Mouse (Mus musculus): ENCODE data around the gene Cldn7. TPM values are rescaled to one million over a fixed set of nuclear protein-coding genes. Genes with fewer than 3 reads are reported as not detected.

Cldn7 gene
- polyA plus RNA-seq, 1 experiment from 2014 or later, result 7.5 TPM

DNA sequence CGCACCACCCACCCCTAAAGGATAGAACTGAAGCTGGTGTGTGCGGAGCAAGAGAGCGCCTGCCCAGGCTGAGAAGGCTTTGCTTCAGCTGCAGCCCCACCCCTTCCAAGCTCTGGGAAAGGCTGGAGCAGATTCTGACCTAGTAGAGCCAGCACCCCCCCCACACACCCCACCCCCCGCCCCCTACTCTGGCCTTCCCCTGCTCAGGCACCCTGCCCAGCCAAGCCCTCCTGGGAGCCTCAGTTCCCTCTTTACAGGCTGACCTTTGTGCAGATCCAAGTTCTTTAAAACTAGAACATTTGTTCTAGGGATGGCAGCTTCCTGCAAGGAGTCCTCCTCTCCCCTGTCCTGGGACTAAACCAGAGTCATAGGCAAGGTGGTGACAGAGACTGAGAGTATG, 27.2 kb upstream of the Cldn7 start:
- 33% methylated on average over 4 of the region's 4 CpGs for WGBS
- Histone ChIP-seq H3K36me3 (ENCODE audit: control insufficient read depth, insufficient read depth) (no peaks in the 10 kb centered on the region), H3K9ac (ENCODE audit: low read length) (peak overlapping the region; percentile 66), H3K4me2 (ENCODE audit: low read depth, low read length) (peak overlapping the region; percentile 100), H3K4me1 (ENCODE audit: control insufficient read depth, insufficient read depth, low read length) (peaks cover 33% of the 10 kb centered on the region), H3K27me3 (ENCODE audit: control insufficient read depth, insufficient read depth, low read length) (0 out of 2 replicates have a peak, but pooled peaks cover 6% of the 10 kb centered on the region), H3K9me3 (replicated peaks; ENCODE audit: control insufficient read depth, low read length) (no peaks in the 10 kb centered on the region), H3K4me3 (ENCODE audit: low read length) (no peak overlapping the region; the same call in 1 of the 2 replicates), H3K27ac (ENCODE audit: low read length) (peak overlapping the region; percentile 60)
- ATAC-seq (replicated peaks; ENCODE audit: extremely low read depth, insufficient read depth, low FRiP score), result no peak

DNA sequence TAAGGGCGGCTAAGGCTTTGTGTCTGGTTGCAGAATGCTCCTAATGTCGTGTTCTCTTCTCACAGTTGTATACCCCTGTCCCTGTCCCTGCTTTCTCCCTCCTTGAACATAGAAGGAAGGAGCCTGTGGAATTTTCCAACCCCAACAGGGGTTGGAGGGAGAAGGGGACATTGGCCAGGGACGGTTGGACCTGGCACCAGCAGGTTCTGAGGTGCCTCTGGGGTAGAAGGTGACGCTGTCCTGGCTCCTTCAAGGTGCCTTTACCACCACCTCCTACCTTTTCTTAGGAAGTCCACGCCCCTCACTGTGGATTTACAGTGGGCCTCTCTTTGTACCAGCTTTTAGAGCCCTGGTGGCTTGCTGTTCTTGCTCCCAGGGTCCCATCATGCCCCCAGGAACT, 26.7 kb upstream of the Cldn7 start:
- H3K4me3 ChIP-seq (ENCODE audit: low read length), result no peak overlapping the region
- peak overlapping the region; percentile 100; the same call in 1 of the 2 replicates for H3K4me2 ChIP-seq (ENCODE audit: low read depth, low read length)
- H3K36me3 ChIP-seq (ENCODE audit: control insufficient read depth, insufficient read depth), result peaks cover 3% of the 10 kb centered on the region; the same call in 1 of the 2 replicates
- H3K4me1 ChIP-seq (ENCODE audit: control insufficient read depth, insufficient read depth, low read length), result peaks cover 33% of the 10 kb centered on the region
- H3K9me3 ChIP-seq (replicated peaks; ENCODE audit: control insufficient read depth, low read length), result no peaks in the 10 kb centered on the region
- 62% methylated on average over 5 of the region's 5 CpGs for WGBS
- no peak for ATAC-seq (replicated peaks; ENCODE audit: extremely low read depth, insufficient read depth, low FRiP score)
- H3K27me3 ChIP-seq (ENCODE audit: control insufficient read depth, insufficient read depth, low read length), result 0 out of 2 replicates have a peak, but pooled peaks cover 6% of the 10 kb centered on the region
- peak overlapping the region; percentile 66 for H3K9ac ChIP-seq (ENCODE audit: low read length)
- H3K27ac ChIP-seq (ENCODE audit: low read length), result peak overlapping the region; percentile 60

DNA sequence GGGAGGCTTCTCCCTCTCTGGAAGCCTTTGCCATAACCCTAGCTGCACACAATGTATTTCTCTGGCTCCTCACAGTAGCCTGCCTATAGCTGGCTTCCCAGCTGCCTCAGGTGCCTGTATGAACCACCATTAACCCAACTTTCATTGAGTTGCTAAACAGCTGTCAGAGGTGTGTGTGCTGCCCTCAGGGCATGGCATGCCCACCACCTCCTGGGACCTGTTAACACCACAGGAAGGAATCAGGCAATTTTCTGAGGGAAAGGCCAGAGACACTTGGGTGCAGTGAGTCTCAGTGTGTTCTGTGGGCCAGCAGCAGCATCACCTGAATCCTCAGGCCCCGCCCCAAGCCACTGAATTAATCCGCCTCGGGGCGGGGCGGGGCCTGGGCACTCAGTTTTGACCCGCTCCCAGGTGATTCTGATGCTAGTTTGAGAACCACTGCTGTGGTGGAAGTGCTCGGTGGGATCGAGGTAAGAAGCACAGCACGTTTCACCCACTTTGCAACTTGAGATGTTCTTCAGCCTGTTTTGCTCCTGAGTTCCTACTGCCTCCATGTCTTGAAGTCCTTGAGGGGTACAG, 26.1 kb upstream of the Cldn7 start:
- Histone ChIP-seq H3K4me1 (ENCODE audit: control insufficient read depth, insufficient read depth, low read length) (peaks cover 33% of the 10 kb centered on the region), H3K27me3 (ENCODE audit: control insufficient read depth, insufficient read depth, low read length) (0 out of 2 replicates have a peak, but pooled peaks cover 6% of the 10 kb centered on the region), H3K9me3 (replicated peaks; ENCODE audit: control insufficient read depth, low read length) (no peaks in the 10 kb centered on the region), H3K9ac (ENCODE audit: low read length) (no peak overlapping the region), H3K4me3 (ENCODE audit: low read length) (no peak overlapping the region), H3K27ac (ENCODE audit: low read length) (no peak overlapping the region; the same call in 1 of the 2 replicates), H3K36me3 (ENCODE audit: control insufficient read depth, insufficient read depth) (peaks cover 3% of the 10 kb centered on the region; the same call in 1 of the 2 replicates), H3K4me2 (ENCODE audit: low read depth, low read length) (no peak overlapping the region)
- no peak for ATAC-seq (replicated peaks; ENCODE audit: extremely low read depth, insufficient read depth, low FRiP score)
- 41% methylated on average over 9 of the region's 9 CpGs for WGBS

DNA sequence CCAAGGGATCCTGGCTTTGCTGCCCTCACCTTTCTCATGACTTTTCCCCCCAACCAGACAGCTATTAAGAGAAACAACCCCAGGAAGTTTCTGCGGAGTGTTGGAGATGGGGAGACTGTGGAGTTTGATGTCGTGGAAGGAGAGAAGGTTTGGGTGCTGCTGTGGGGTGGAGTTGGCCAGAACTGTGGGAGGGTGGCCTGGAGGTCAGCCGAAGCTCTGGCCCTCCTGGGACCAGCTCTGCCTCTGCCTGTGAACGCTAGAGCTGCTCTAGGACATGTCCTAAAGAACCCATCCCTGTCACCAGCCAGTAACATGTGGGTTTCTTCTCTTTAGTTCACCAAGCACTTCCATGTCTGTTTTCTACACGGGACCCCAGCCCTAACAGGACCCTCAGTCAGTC, 25.4 kb upstream of the Cldn7 start:
- 57% methylated on average over 5 of the region's 5 CpGs for WGBS
- Histone ChIP-seq H3K4me2 (ENCODE audit: low read depth, low read length) (no peak overlapping the region), H3K9me3 (replicated peaks; ENCODE audit: control insufficient read depth, low read length) (no peaks in the 10 kb centered on the region), H3K27me3 (ENCODE audit: control insufficient read depth, insufficient read depth, low read length) (0 out of 2 replicates have a peak, but pooled peaks cover 6% of the 10 kb centered on the region), H3K27ac (ENCODE audit: low read length) (no peak overlapping the region), H3K36me3 (ENCODE audit: control insufficient read depth, insufficient read depth) (peaks cover 5% of the 10 kb centered on the region), H3K9ac (ENCODE audit: low read length) (no peak overlapping the region), H3K4me1 (ENCODE audit: control insufficient read depth, insufficient read depth, low read length) (peaks cover 33% of the 10 kb centered on the region), H3K4me3 (ENCODE audit: low read length) (no peak overlapping the region)
- no peak for ATAC-seq (replicated peaks; ENCODE audit: extremely low read depth, insufficient read depth, low FRiP score)

DNA sequence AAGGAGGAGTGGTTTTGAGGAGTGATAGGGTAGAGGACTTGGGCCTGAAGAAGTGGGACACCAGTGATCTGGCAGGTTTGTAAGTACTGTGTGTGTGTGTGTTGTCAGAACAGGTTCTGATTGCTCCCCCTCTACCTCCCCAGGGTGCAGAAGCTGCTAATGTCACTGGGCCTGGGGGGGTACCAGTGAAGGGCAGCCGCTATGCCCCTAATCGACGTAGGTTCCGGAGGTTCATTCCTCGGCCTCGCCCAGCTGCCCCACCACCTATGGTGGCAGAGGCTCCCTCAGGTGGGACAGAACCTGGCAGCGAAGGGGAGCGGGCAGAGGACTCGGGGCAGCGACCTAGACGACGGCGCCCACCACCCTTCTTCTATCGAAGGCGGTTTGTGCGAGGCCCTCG, 24.8 kb upstream of the Cldn7 start:
- 91% methylated on average over 17 of the region's 17 CpGs for WGBS
- Histone ChIP-seq H3K4me1 (ENCODE audit: control insufficient read depth, insufficient read depth, low read length) (peaks cover 29% of the 10 kb centered on the region), H3K27me3 (ENCODE audit: control insufficient read depth, insufficient read depth, low read length) (0 out of 2 replicates have a peak, but pooled peaks cover 6% of the 10 kb centered on the region), H3K4me3 (ENCODE audit: low read length) (no peak overlapping the region), H3K9me3 (replicated peaks; ENCODE audit: control insufficient read depth, low read length) (no peaks in the 10 kb centered on the region), H3K27ac (ENCODE audit: low read length) (no peak overlapping the region), H3K4me2 (ENCODE audit: low read depth, low read length) (no peak overlapping the region), H3K9ac (ENCODE audit: low read length) (no peak overlapping the region), H3K36me3 (ENCODE audit: control insufficient read depth, insufficient read depth) (peaks cover 10% of the 10 kb centered on the region)
- ATAC-seq (replicated peaks; ENCODE audit: extremely low read depth, insufficient read depth, low FRiP score), result no peak

DNA sequence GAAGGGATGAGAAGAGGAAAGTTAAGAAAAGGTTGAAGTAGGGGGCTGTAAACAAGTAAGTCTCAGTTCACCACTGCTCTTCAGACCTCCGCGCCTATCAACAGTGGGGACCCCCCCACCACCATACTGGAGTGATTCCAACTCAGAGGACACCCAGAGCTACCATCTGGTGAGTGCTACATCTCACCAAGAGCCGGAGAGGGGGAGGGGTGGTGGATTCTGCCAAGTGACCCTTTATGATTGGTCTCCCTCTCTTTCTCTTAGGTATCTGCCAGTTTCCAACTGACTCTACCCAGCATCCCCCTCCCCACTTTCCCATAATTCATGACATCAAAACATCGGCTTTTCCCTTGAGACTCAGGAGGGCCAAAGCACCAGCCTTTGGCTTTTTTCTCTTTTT, 23.6 kb upstream of the Cldn7 start:
- peaks cover 20% of the 10 kb centered on the region for H3K36me3 ChIP-seq (ENCODE audit: control insufficient read depth, insufficient read depth)
- H3K4me1 ChIP-seq (ENCODE audit: control insufficient read depth, insufficient read depth, low read length), result peaks cover 22% of the 10 kb centered on the region
- H3K27me3 ChIP-seq (ENCODE audit: control insufficient read depth, insufficient read depth, low read length), result 0 out of 2 replicates have a peak, but pooled peaks cover 4% of the 10 kb centered on the region
- no peak overlapping the region for H3K4me2 ChIP-seq (ENCODE audit: low read depth, low read length)
- no peak overlapping the region for H3K4me3 ChIP-seq (ENCODE audit: low read length)
- H3K27ac ChIP-seq (ENCODE audit: low read length), result no peak overlapping the region
- ATAC-seq (replicated peaks; ENCODE audit: extremely low read depth, insufficient read depth, low FRiP score), result no peak
- H3K9me3 ChIP-seq (replicated peaks; ENCODE audit: control insufficient read depth, low read length), result no peaks in the 10 kb centered on the region
- H3K9ac ChIP-seq (ENCODE audit: low read length), result no peak overlapping the region
- 62% methylated on average over 4 of the region's 4 CpGs for WGBS

DNA sequence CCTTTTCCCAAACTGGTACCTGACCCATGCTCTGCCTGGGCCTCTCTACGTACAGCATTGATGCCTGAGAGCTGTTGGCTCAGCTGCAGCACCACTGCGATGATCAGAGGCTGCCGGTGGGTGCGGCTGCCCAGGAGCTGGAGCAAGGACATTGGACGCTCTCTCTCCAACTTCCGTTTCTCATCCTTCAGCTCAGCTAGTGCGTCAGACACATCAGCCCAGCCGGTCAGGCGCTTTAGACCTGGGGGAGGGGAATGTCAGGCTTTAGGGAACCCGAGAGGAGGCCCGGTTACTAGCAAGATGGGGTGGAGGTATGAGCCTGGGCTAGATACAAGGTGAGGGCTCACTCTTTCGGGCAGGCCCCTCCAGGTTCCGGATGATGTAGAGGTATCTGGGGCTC, 19.4 kb upstream of the Cldn7 start:
- no peak overlapping the region for H3K9ac ChIP-seq (ENCODE audit: low read length)
- H3K27ac ChIP-seq (ENCODE audit: low read length), result no peak overlapping the region
- ATAC-seq (replicated peaks; ENCODE audit: extremely low read depth, insufficient read depth, low FRiP score), result no peak
- H3K27me3 ChIP-seq (ENCODE audit: control insufficient read depth, insufficient read depth, low read length), result no peaks in the 10 kb centered on the region
- H3K9me3 ChIP-seq (replicated peaks; ENCODE audit: control insufficient read depth, low read length), result no peaks in the 10 kb centered on the region
- no peak overlapping the region for H3K4me3 ChIP-seq (ENCODE audit: low read length)
- peaks cover 9% of the 10 kb centered on the region for H3K4me1 ChIP-seq (ENCODE audit: control insufficient read depth, insufficient read depth, low read length)
- H3K4me2 ChIP-seq (ENCODE audit: low read depth, low read length), result no peak overlapping the region
- peaks cover 20% of the 10 kb centered on the region for H3K36me3 ChIP-seq (ENCODE audit: control insufficient read depth, insufficient read depth)
- 71% methylated on average over 13 of the region's 13 CpGs for WGBS

DNA sequence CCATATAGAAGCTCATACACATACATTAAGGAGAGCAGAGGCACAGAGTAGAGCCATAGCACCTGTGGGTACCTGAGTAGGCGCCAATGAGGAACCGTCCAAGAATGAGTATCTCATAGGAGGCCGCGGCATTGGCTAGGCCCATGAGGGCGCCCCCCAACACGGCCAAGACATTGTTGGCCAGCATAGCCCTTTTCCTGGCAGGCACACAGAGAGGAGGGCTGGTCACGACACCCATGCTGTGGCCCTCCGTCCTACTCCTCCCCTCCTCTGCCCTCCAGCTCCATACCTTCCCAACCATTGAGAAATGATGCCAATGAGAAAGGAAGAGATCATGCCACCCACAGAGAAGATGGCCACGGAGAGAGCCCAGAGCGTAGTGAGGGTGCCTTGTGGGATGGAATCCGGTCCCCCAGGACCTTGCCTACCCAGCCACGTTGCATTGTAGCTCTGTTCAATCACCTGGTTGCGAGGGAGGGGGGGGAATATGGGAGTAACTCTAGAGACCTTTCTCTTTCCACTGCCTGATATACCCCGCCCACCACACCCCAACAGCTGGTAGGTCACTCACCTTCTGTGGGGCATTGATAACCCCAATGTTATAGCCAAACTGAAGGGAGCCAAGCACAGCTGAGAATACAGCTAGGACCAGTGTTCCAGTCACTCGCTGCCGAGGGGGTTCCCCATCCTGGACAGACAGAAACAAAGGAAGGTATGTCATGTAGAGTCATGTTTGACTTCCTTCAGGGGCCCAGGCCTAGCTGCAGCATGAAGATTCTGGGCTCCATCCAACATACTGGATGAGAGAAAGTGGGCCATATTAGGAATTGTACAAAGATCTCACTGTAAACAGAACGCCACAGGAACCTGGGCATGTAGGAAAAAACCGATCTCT, 18.3 kb upstream of the Cldn7 start:
- Histone ChIP-seq H3K9me3 (replicated peaks; ENCODE audit: control insufficient read depth, low read length) (no peaks in the 10 kb centered on the region), H3K27ac (ENCODE audit: low read length) (peak overlapping the region; percentile 97), H3K4me2 (ENCODE audit: low read depth, low read length) (peak overlapping the region; percentile 66), H3K9ac (ENCODE audit: low read length) (peak overlapping the region; percentile 70), H3K4me3 (ENCODE audit: low read length) (peak overlapping the region; percentile 62), H3K4me1 (ENCODE audit: control insufficient read depth, insufficient read depth, low read length) (peaks cover 9% of the 10 kb centered on the region), H3K36me3 (ENCODE audit: control insufficient read depth, insufficient read depth) (peaks cover 20% of the 10 kb centered on the region), H3K27me3 (ENCODE audit: control insufficient read depth, insufficient read depth, low read length) (no peaks in the 10 kb centered on the region)
- 86% methylated on average over 18 of the region's 18 CpGs for WGBS
- ATAC-seq (replicated peaks; ENCODE audit: extremely low read depth, insufficient read depth, low FRiP score), result no peak

All from heart, embryonic 16.5 days (tissue).